Mouse (Mus musculus) forebrain, embryonic 11.5 days (tissue): Measurements from ENCODE around the gene Dap. TPM values are rescaled to one million over a fixed set of nuclear protein-coding genes. Genes with fewer than 3 reads are reported as not detected.

Source experiments
- ATAC-seq: fragments of 200-750 bp; cut with Nextera tagmentation; replicated peaks from 2 replicates; pipeline ENCODE4 v1.8.0; 2017; ENCODE audit warnings: moderate TSS enrichment; ENCODE audit not compliant: low FRiP score
- DNase-seq: peaks from one replicate; pipeline ENCODE4 v3.0.0-alpha.2; 2017; ENCODE audit warnings: low spot score
- H3K27ac ChIP-seq: fragments of 300-500 bp; sonication (generic); 2 replicates; pipeline ENCODE4 v1.5.1; 2014; ENCODE audit warnings: low read depth, low read length
- H3K27me3 ChIP-seq: fragments of 300-500 bp; sonication (generic); 2 replicates; pipeline ENCODE4 v1.6.1; 2014; ENCODE audit warnings: mild to moderate bottlenecking, low read length, mixed read lengths; ENCODE audit not compliant: control insufficient read depth, insufficient read depth
- H3K36me3 ChIP-seq: fragments of 300-500 bp; sonication (generic); 2 replicates; pipeline ENCODE4 v1.6.1; 2014; ENCODE audit warnings: mild to moderate bottlenecking, low read length, moderate library complexity, mixed read lengths; ENCODE audit not compliant: control insufficient read depth, insufficient read depth
- H3K4me1 ChIP-seq: fragments of 300-500 bp; sonication (generic); replicated peaks from 2 replicates; pipeline ENCODE4 v1.6.1; 2014; ENCODE audit warnings: low read length, mixed read lengths; ENCODE audit not compliant: control insufficient read depth, insufficient read depth
- H3K4me2 ChIP-seq: fragments of 300-500 bp; sonication (generic); 2 replicates; pipeline ENCODE4 v1.6.1; 2014; ENCODE audit warnings: low read depth, mild to moderate bottlenecking, low read length, moderate library complexity, mixed read lengths; ENCODE audit not compliant: severe bottlenecking
- H3K4me3 ChIP-seq: fragments of 300-500 bp; sonication (generic); 2 replicates; pipeline ENCODE4 v1.5.1; 2014; ENCODE audit warnings: low read depth, low read length
- H3K9ac ChIP-seq: fragments of 300-500 bp; sonication (generic); 2 replicates; pipeline ENCODE4 v1.6.1; 2014; ENCODE audit warnings: low read length
- H3K9me3 ChIP-seq: fragments of 300-500 bp; sonication (generic); 2 replicates; pipeline ENCODE4 v1.6.1; 2016; ENCODE audit warnings: low read length, mixed read lengths; ENCODE audit not compliant: control insufficient read depth
- WGBS: fragments of 180-500 bp; shearing (Covaris S2); extraction: QIAGEN DNeasy Blood & Tissue Kit; methylation state at CpG from one replicate; pipeline ENCODE4 v1.1.7; 2014; 5-methylcytosine and 5-hydroxymethylcytosine counted together
- polyA plus RNA-seq: library from polyadenylated mRNA; unstranded; fragments of >200 nt; fragmentation: Nextera tagmentation; extraction: Ambion mirVana; gene quantifications from 2 replicates; pipeline ENCODE4 v1.2.1, GENCODE M21; 2014

Gene Dap
- polyA plus RNA-seq, 1 experiment from 2014 or later, result 39.3 TPM

- H3K9ac ChIP-seq, result no peak overlapping the region
- no peak overlapping the region for H3K4me2 ChIP-seq
- 41% methylated on average over 6 of the region's 6 CpGs for WGBS
- H3K27ac ChIP-seq, result no peak overlapping the region
- no peaks in the 10 kb centered on the region for H3K9me3 ChIP-seq
- no peaks in the 10 kb centered on the region for H3K4me1 ChIP-seq
- ATAC-seq (peak; percentile 86), DNase-seq (peak; percentile 86)
- no peaks in the 10 kb centered on the region for H3K36me3 ChIP-seq
- H3K27me3 ChIP-seq, result no peaks in the 10 kb centered on the region
- H3K4me3 ChIP-seq, result no peak overlapping the region
Observed at GRCm38 (mm10) chr15:31264827-31265226, 40.7 kb downstream of the Dap start.

GRCm38 (mm10) chr15:31265404-31265803 lies 41.3 kb downstream of the Dap start:
- Histone ChIP-seq H3K9ac (no peak overlapping the region), H3K4me1 (no peaks in the 10 kb centered on the region), H3K27me3 (no peaks in the 10 kb centered on the region), H3K27ac (no peak overlapping the region), H3K9me3 (no peaks in the 10 kb centered on the region), H3K36me3 (no peaks in the 10 kb centered on the region), H3K4me3 (no peak overlapping the region), H3K4me2 (no peak overlapping the region)
- WGBS, result 89% methylated on average over 8 of the region's 8 CpGs
- ATAC-seq (peak; percentile 37), DNase-seq (no peak)

GRCm38 (mm10) chr15:31265845-31266244 lies 41.7 kb downstream of the Dap start:
- Histone ChIP-seq H3K27me3 (no peaks in the 10 kb centered on the region), H3K9ac (no peak overlapping the region), H3K4me2 (no peak overlapping the region), H3K36me3 (no peaks in the 10 kb centered on the region), H3K4me1 (no peaks in the 10 kb centered on the region), H3K27ac (no peak overlapping the region), H3K4me3 (no peak overlapping the region), H3K9me3 (no peaks in the 10 kb centered on the region)
- WGBS, result 88% methylated on average over 12 of the region's 12 CpGs
- DNase-seq, result no peak
- no peak for ATAC-seq

- Histone ChIP-seq H3K9ac (no peak overlapping the region), H3K27me3 (no peaks in the 10 kb centered on the region), H3K27ac (no peak overlapping the region), H3K36me3 (no peaks in the 10 kb centered on the region), H3K4me1 (no peaks in the 10 kb centered on the region), H3K4me2 (no peak overlapping the region), H3K4me3 (no peak overlapping the region), H3K9me3 (no peaks in the 10 kb centered on the region)
- ATAC-seq (no peak), DNase-seq (no peak)
- 83% methylated on average over 6 of the region's 6 CpGs for WGBS
Observed at GRCm38 (mm10) chr15:31268148-31268547, 44.0 kb downstream of the Dap start.

GRCm38 (mm10) chr15:31269558-31269957 lies 45.4 kb downstream of the Dap start:
- Histone ChIP-seq H3K9ac (no peak overlapping the region), H3K27ac (no peak overlapping the region), H3K9me3 (no peaks in the 10 kb centered on the region), H3K4me3 (no peak overlapping the region), H3K36me3 (no peaks in the 10 kb centered on the region), H3K27me3 (no peaks in the 10 kb centered on the region), H3K4me2 (no peak overlapping the region), H3K4me1 (no peaks in the 10 kb centered on the region)
- ATAC-seq, result no peak
- no peak for DNase-seq
- WGBS, result 88% methylated on average over 4 of the region's 4 CpGs

GRCm38 (mm10) chr15:31272695-31273094 lies 48.6 kb downstream of the Dap start:
- Histone ChIP-seq H3K27me3 (no peaks in the 10 kb centered on the region), H3K9me3 (no peaks in the 10 kb centered on the region), H3K4me3 (no peak overlapping the region), H3K4me2 (no peak overlapping the region), H3K9ac (no peak overlapping the region), H3K27ac (no peak overlapping the region), H3K36me3 (no peaks in the 10 kb centered on the region), H3K4me1 (no peaks in the 10 kb centered on the region)
- DNase-seq (no peak), ATAC-seq (no peak)
- WGBS, result 89% methylated on average over 7 of the region's 7 CpGs

- H3K27me3 ChIP-seq, result no peaks in the 10 kb centered on the region
- no peaks in the 10 kb centered on the region for H3K36me3 ChIP-seq
- DNase-seq (no peak), ATAC-seq (no peak)
- no peak overlapping the region for H3K4me2 ChIP-seq
- no peaks in the 10 kb centered on the region for H3K9me3 ChIP-seq
- H3K4me1 ChIP-seq, result no peaks in the 10 kb centered on the region
- WGBS, result 81% methylated on average over 10 of the region's 10 CpGs
- H3K27ac ChIP-seq, result no peak overlapping the region
- no peak overlapping the region for H3K4me3 ChIP-seq
- no peak overlapping the region for H3K9ac ChIP-seq
Observed at GRCm38 (mm10) chr15:31273509-31273908, 49.4 kb downstream of the Dap start.

GRCm38 (mm10) chr15:31278090-31278489 lies 54.0 kb downstream of the Dap start:
- no peaks in the 10 kb centered on the region for H3K36me3 ChIP-seq
- H3K4me1 ChIP-seq, result no peaks in the 10 kb centered on the region
- H3K27ac ChIP-seq, result no peak overlapping the region
- no peak overlapping the region for H3K9ac ChIP-seq
- WGBS, result 82% methylated on average over 4 of the region's 4 CpGs
- no peaks in the 10 kb centered on the region for H3K27me3 ChIP-seq
- DNase-seq, result no peak
- no peaks in the 10 kb centered on the region for H3K9me3 ChIP-seq
- H3K4me2 ChIP-seq, result no peak overlapping the region
- no peak for ATAC-seq
- H3K4me3 ChIP-seq, result no peak overlapping the region

GRCm38 (mm10) chr15:31279120-31279519 lies 55.0 kb downstream of the Dap start:
- Histone ChIP-seq H3K9ac (no peak overlapping the region), H3K4me1 (no peaks in the 10 kb centered on the region), H3K4me3 (no peak overlapping the region), H3K36me3 (no peaks in the 10 kb centered on the region), H3K27me3 (no peaks in the 10 kb centered on the region), H3K27ac (no peak overlapping the region), H3K9me3 (no peaks in the 10 kb centered on the region), H3K4me2 (no peak overlapping the region)
- 85% methylated on average over 2 of the region's 2 CpGs for WGBS
- no peak for DNase-seq
- ATAC-seq, result no peak
